8 mouse cellular contexts compared by ENCODE assay signal in the genomic region with DNA sequence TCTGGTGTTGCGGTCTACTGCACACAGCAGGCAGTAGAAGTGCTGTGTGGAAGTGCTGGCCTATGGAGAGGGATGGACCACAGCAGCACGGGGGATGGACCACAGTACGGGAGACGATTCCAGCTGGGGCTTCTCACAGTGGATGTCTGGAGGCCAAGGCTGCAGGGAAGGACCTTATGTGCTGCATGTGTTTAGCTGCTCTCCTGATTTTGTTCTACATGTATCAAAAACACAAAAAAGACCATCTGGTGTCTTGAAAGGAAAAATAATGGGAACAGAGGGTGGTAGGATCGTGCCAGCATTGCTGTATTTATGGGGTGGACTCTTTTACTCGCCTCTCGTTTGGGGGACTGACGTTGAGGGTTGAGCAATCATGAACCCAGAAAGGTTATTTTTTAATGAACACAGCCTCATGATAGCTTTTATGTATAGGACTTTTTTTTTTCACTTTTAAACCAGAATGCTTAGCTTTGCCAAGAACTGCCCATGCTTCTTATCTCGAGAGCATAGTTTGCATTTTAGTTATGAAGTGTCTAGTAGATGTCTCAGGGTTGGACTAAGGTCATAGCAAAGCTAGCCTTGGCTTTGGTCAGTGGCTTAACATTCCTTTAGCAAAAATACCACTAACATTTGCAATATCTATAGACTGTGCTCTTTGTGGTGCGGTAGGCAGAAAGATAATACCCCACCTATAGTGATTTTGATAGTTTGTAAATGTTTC.
DNase-seq lines count a peak whose midpoint lies in the region; ATAC-seq and TF ChIP-seq lines count a peak whose summit lies in the region.
"Had no signal": no experiment of that assay in that cellular context is flagged by ENCODE, and none has a peak within 500 bp of the region (broad histone marks: within the 10 kb centered on the region; RNA-seq: fewer than 3 reads in every experiment).

No protein-coding gene starts in this region.

- H3K27me3 ChIP-seq in kidney, postnatal 0 days (ENCODE audit: insufficient read depth, low read length), result no peaks in the 10 kb centered on the region
- no peaks in the 10 kb centered on the region for H3K27me3 ChIP-seq in heart, embryonic 13.5 days (replicated peaks)
- no peaks in the 10 kb centered on the region for H3K27me3 ChIP-seq in megakaryocyte, embryonic 14.5 days (replicated peaks)

- no peak overlapping the region for H3K9ac ChIP-seq in kidney, postnatal 0 days (ENCODE audit: low read depth, low read length)
- H3K9ac ChIP-seq in heart, embryonic 13.5 days, result peak overlapping the region; percentile 38; the same call in 1 of the 2 replicates

- peaks cover 17% of the 10 kb centered on the region; the same call in 1 of the 2 replicates for H3K4me1 ChIP-seq in kidney, postnatal 0 days (replicated peaks; ENCODE audit: insufficient read depth, low read length)
- H3K4me1 ChIP-seq in heart, embryonic 13.5 days, result peaks cover 57% of the 10 kb centered on the region
- peaks cover 50% of the 10 kb centered on the region for H3K4me1 ChIP-seq in megakaryocyte, embryonic 14.5 days

- no peaks in the 10 kb centered on the region for H3K9me3 ChIP-seq in kidney, postnatal 0 days (replicated peaks; ENCODE audit: low read length)
- H3K9me3 ChIP-seq in heart, embryonic 13.5 days, result no peaks in the 10 kb centered on the region
- H3K9me3 ChIP-seq in megakaryocyte, embryonic 14.5 days, result no peaks in the 10 kb centered on the region

- 34% methylated on average over 10 of the region's 10 CpGs for WGBS in kidney, postnatal 0 days
- 53% methylated on average over 10 of the region's 10 CpGs for WGBS in heart, embryonic 13.5 days

- TF ChIP-seq CTCF in kidney, postnatal 0 days (IDR thresholded peaks at IDR 0.05; ENCODE audit: low read depth), result no peak

- H3K36me3 ChIP-seq in kidney, postnatal 0 days (ENCODE audit: insufficient read depth, low read length), result no peaks in the 10 kb centered on the region
- H3K36me3 ChIP-seq in heart, embryonic 13.5 days, result no peaks in the 10 kb centered on the region
- peaks cover 6% of the 10 kb centered on the region for H3K36me3 ChIP-seq in megakaryocyte, embryonic 14.5 days (replicated peaks; ENCODE audit: low read length)

- H3K4me3 ChIP-seq in kidney, postnatal 0 days (replicated peaks; ENCODE audit: low read depth, low read length), result no peak overlapping the region
- H3K4me3 ChIP-seq in heart, embryonic 13.5 days, result no peak overlapping the region
- H3K4me3 ChIP-seq in megakaryocyte, embryonic 14.5 days (replicated peaks), result peak overlapping the region; percentile 19

- H3K27ac ChIP-seq in kidney, postnatal 0 days, result peak overlapping the region; percentile 79
- H3K27ac ChIP-seq in heart, embryonic 13.5 days (replicated peaks), result peak overlapping the region; percentile 71

- 0 out of 2 replicates have a peak overlapping the region, but pooled peaks have one; percentile 8 for H3K4me2 ChIP-seq in kidney, postnatal 0 days (ENCODE audit: low read length)
- H3K4me2 ChIP-seq in heart, embryonic 13.5 days, result peak overlapping the region; percentile 13; the same call in 1 of the 2 replicates

- DNase-seq in kidney, postnatal 0 days (ENCODE audit: low spot score), result peak; percentile 90
- no peak for DNase-seq in kidney, adult 8-10 months
- DNase-seq in cerebellum, adult 9-11 months, result peak; percentile 37
- no peak for DNase-seq in gastrocnemius, postnatal 36 days
- DNase-seq: spleen, adult 18-20 months had no signal

- intact Hi-C loops in gastrocnemius, postnatal 36 days (cut with DNase I), result no loop called here

- peak; percentile 94 for ATAC-seq in kidney, postnatal 0 days (replicated peaks; ENCODE audit: low FRiP score, low read depth)
- peak; percentile 31; the same call in 1 of the 2 replicates for ATAC-seq in heart, embryonic 13.5 days (ENCODE audit: extremely low read depth, insufficient number of reproducible peaks, low FRiP score, low TSS enrichment)
- no peak for ATAC-seq in activated CD4-positive, CD25-positive, alpha-beta regulatory T cell, adult 4 months

Comparison
In these comparisons a context has a peak if more than half of its experiments do, and no peak if none do; other contexts are left out.
1. DNase-seq: peak in kidney, postnatal 0 days (single experiment) and cerebellum, adult 9-11 months (single experiment); none in kidney, adult 8-10 months (0 of 2) and gastrocnemius, postnatal 36 days (0 of 2).